Comparison of ENCODE assay signal across 7 mouse cellular contexts in the genomic region with DNA sequence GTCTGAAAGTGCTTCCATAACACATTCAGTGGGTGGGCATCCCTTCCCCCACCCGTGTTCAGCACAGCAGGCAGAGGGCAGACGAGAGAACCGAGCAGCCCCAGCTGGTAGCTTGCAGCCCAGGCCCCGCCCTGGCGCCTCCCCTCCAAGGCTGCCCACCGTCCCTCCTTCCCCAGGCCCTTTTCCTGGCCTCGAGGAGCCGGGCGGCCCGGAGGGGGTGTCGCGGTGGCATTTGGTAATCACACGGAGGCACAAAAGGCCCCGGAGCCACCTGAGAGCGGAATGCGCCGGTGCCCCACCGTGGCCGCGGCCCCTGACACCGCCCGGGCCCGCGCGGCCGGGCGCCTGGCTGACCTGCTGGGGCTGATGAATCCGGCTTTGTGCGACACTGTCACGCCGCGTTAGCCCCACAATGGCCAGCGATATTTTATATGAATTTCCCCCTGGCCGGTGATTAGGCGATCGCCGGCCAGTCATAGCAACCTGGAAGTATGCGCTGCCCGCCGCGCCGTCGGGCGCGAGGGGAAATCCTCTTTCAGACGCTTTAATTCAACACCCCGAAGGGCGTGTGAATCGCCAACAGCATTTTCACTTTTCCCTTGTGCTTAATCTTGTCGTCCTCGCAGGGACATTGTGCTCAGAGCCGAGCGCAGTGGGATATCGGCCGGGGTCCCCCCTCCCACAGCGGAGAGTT. TPM values are rescaled to one million over a fixed set of nuclear protein-coding genes. Genes with fewer than 3 reads are reported as not detected.
DNase-seq lines count a peak whose midpoint lies in the region; ATAC-seq lines count a peak whose summit lies in the region.

No protein-coding gene starts in this region.

- H3K9me3 ChIP-seq in embryonic facial prominence, embryonic 14.5 days (ENCODE audit: control insufficient read depth, low read length): 0 out of 2 replicates have a peak, but pooled peaks cover 3% of the 10 kb centered on the region
- H3K9me3 ChIP-seq in hindbrain, embryonic 15.5 days: no peaks in the 10 kb centered on the region
- peaks cover 10% of the 10 kb centered on the region; the same call in 1 of the 2 replicates for H3K9me3 ChIP-seq in limb, embryonic 13.5 days
- H3K9me3 ChIP-seq in midbrain, embryonic 14.5 days (ENCODE audit: control insufficient read depth, low read length): no peaks in the 10 kb centered on the region

- ATAC-seq in embryonic facial prominence, embryonic 14.5 days (ENCODE audit: low read depth): peak; percentile 88
- peak; percentile 93 for ATAC-seq in hindbrain, embryonic 15.5 days (ENCODE audit: low FRiP score, low read depth)
- peak; percentile 70 for ATAC-seq in limb, embryonic 13.5 days (ENCODE audit: low FRiP score, low read depth)
- ATAC-seq in midbrain, embryonic 14.5 days (ENCODE audit: low FRiP score, low TSS enrichment): peak; percentile 87

- peak overlapping the region; percentile 57 for H3K4me3 ChIP-seq in embryonic facial prominence, embryonic 14.5 days (ENCODE audit: low read depth, low read length)
- H3K4me3 ChIP-seq in hindbrain, embryonic 15.5 days: peak overlapping the region; percentile 52
- peak overlapping the region; percentile 57 for H3K4me3 ChIP-seq in limb, embryonic 13.5 days
- peak overlapping the region; percentile 49 for H3K4me3 ChIP-seq in midbrain, embryonic 14.5 days (replicated peaks; ENCODE audit: low read depth, low read length)

- H3K27me3 ChIP-seq in embryonic facial prominence, embryonic 14.5 days (replicated peaks; ENCODE audit: control insufficient read depth, insufficient read depth, low read length): peaks cover 45% of the 10 kb centered on the region
- H3K27me3 ChIP-seq in hindbrain, embryonic 15.5 days: peaks cover 27% of the 10 kb centered on the region
- H3K27me3 ChIP-seq in limb, embryonic 13.5 days: peaks cover 62% of the 10 kb centered on the region
- peaks cover 46% of the 10 kb centered on the region for H3K27me3 ChIP-seq in midbrain, embryonic 14.5 days (ENCODE audit: control insufficient read depth, insufficient read depth, low read length)

- under 1% methylated on average over 42 of the region's 56 CpGs for WGBS in embryonic facial prominence, embryonic 14.5 days
- WGBS in hindbrain, embryonic 15.5 days: under 1% methylated on average over 55 of the region's 56 CpGs
- under 1% methylated on average over 50 of the region's 56 CpGs for WGBS in limb, embryonic 13.5 days
- 0% methylated on average over 56 of the region's 56 CpGs for WGBS in midbrain, embryonic 14.5 days

- peak overlapping the region; percentile 89 for H3K4me2 ChIP-seq in embryonic facial prominence, embryonic 14.5 days (ENCODE audit: low read depth, low read length)
- H3K4me2 ChIP-seq in hindbrain, embryonic 15.5 days: peak overlapping the region; percentile 90
- peak overlapping the region; percentile 87 for H3K4me2 ChIP-seq in limb, embryonic 13.5 days (replicated peaks)
- peak overlapping the region; percentile 76 for H3K4me2 ChIP-seq in midbrain, embryonic 14.5 days (ENCODE audit: low read length)

- DNase-seq in urinary bladder, postnatal 14 days (ENCODE audit: low spot score): peak; percentile 21
- no peak for DNase-seq in urinary bladder, postnatal 10 days (ENCODE audit: low spot score)
- DNase-seq in embryonic facial prominence, embryonic 14.5 days (ENCODE audit: low spot score): peak; percentile 77
- peak; percentile 87 for DNase-seq in midbrain, embryonic 14.5 days
- DNase-seq in yolk sac, embryonic 10.5 days (ENCODE audit: low spot score): peak; percentile 21

- no peaks in the 10 kb centered on the region for H3K36me3 ChIP-seq in embryonic facial prominence, embryonic 14.5 days (ENCODE audit: control insufficient read depth, insufficient read depth, low read length)
- no peaks in the 10 kb centered on the region for H3K36me3 ChIP-seq in hindbrain, embryonic 15.5 days
- H3K36me3 ChIP-seq in limb, embryonic 13.5 days: no peaks in the 10 kb centered on the region
- H3K36me3 ChIP-seq in midbrain, embryonic 14.5 days (ENCODE audit: control insufficient read depth, insufficient read depth, low read length): no peaks in the 10 kb centered on the region

- H3K27ac ChIP-seq in embryonic facial prominence, embryonic 14.5 days (replicated peaks; ENCODE audit: low read depth, low read length): no peak overlapping the region
- H3K27ac ChIP-seq in hindbrain, embryonic 15.5 days (replicated peaks): peak overlapping the region; percentile 59; the same call in 1 of the 2 replicates
- H3K27ac ChIP-seq in limb, embryonic 13.5 days: no peak overlapping the region
- peak overlapping the region; percentile 57 for H3K27ac ChIP-seq in midbrain, embryonic 14.5 days (replicated peaks; ENCODE audit: low read depth, low read length)

- peaks cover 8% of the 10 kb centered on the region; the same call in 1 of the 2 replicates for H3K4me1 ChIP-seq in embryonic facial prominence, embryonic 14.5 days (ENCODE audit: control insufficient read depth, insufficient read depth, low read length)
- H3K4me1 ChIP-seq in hindbrain, embryonic 15.5 days (replicated peaks): peaks cover 15% of the 10 kb centered on the region
- H3K4me1 ChIP-seq in limb, embryonic 13.5 days: peaks cover 13% of the 10 kb centered on the region
- peaks cover 7% of the 10 kb centered on the region for H3K4me1 ChIP-seq in midbrain, embryonic 14.5 days (ENCODE audit: control insufficient read depth, insufficient read depth, low read length)

- peak overlapping the region; percentile 72 for H3K9ac ChIP-seq in embryonic facial prominence, embryonic 14.5 days (ENCODE audit: low read depth, low read length)
- peak overlapping the region; percentile 54 for H3K9ac ChIP-seq in hindbrain, embryonic 15.5 days
- peak overlapping the region; percentile 79 for H3K9ac ChIP-seq in limb, embryonic 13.5 days
- peak overlapping the region; percentile 73 for H3K9ac ChIP-seq in midbrain, embryonic 14.5 days (replicated peaks; ENCODE audit: low read length)

RNA-seq across cellular contexts. Expression of gene Wnt3a, which starts 26.5 kb away (rescaled TPM):
- 0.77 and 0.78 TPM in 2 replicates for polyA plus RNA-seq in embryonic facial prominence, embryonic 14.5 days (2014; fragmentation: Nextera tagmentation; extraction: Ambion mirVana)
- polyA plus RNA-seq in hindbrain, embryonic 15.5 days (2015; fragmentation: Nextera tagmentation; extraction: Ambion mirVana): 0.94 and 1.5 TPM in 2 replicates
- polyA plus RNA-seq in limb, embryonic 13.5 days (2015; fragmentation: Nextera tagmentation; extraction: Ambion mirVana): 2.6 and 3.1 TPM in 2 replicates
- 0.43 and 0.46 TPM in 2 replicates for polyA plus RNA-seq in midbrain, embryonic 14.5 days (2014; fragmentation: Nextera tagmentation; extraction: Ambion mirVana)

RNA-seq across cellular contexts. Expression of gene Arf1, which starts 35.9 kb away (rescaled TPM):
- polyA plus RNA-seq in embryonic facial prominence, embryonic 14.5 days (2014; fragmentation: Nextera tagmentation; extraction: Ambion mirVana): 665 and 687 TPM in 2 replicates
- polyA plus RNA-seq in hindbrain, embryonic 15.5 days (2015; fragmentation: Nextera tagmentation; extraction: Ambion mirVana): 620 and 653 TPM in 2 replicates
- 702 and 716 TPM in 2 replicates for polyA plus RNA-seq in limb, embryonic 13.5 days (2015; fragmentation: Nextera tagmentation; extraction: Ambion mirVana)
- polyA plus RNA-seq in midbrain, embryonic 14.5 days (2014; fragmentation: Nextera tagmentation; extraction: Ambion mirVana): 594 and 613 TPM in 2 replicates

RNA-seq across cellular contexts. Expression of gene Wnt9a, which starts 42.7 kb away (rescaled TPM):
- 4.8 and 5.8 TPM in 2 replicates for polyA plus RNA-seq in embryonic facial prominence, embryonic 14.5 days (2014; fragmentation: Nextera tagmentation; extraction: Ambion mirVana)
- 3.5 and 4.1 TPM in 2 replicates for polyA plus RNA-seq in hindbrain, embryonic 15.5 days (2015; fragmentation: Nextera tagmentation; extraction: Ambion mirVana)
- 8.1 and 8.9 TPM in 2 replicates for polyA plus RNA-seq in limb, embryonic 13.5 days (2015; fragmentation: Nextera tagmentation; extraction: Ambion mirVana)
- 1.6 and 1.7 TPM in 2 replicates for polyA plus RNA-seq in midbrain, embryonic 14.5 days (2014; fragmentation: Nextera tagmentation; extraction: Ambion mirVana)

RNA-seq across cellular contexts. Expression of gene 2310033P09Rik, which starts 55.9 kb away (rescaled TPM):
- 23.9 and 27.0 TPM in 2 replicates for polyA plus RNA-seq in embryonic facial prominence, embryonic 14.5 days (2014; fragmentation: Nextera tagmentation; extraction: Ambion mirVana)
- 27.7 and 28.6 TPM in 2 replicates for polyA plus RNA-seq in hindbrain, embryonic 15.5 days (2015; fragmentation: Nextera tagmentation; extraction: Ambion mirVana)
- 34.1 and 37.4 TPM in 2 replicates for polyA plus RNA-seq in limb, embryonic 13.5 days (2015; fragmentation: Nextera tagmentation; extraction: Ambion mirVana)
- polyA plus RNA-seq in midbrain, embryonic 14.5 days (2014; fragmentation: Nextera tagmentation; extraction: Ambion mirVana): 23.7 and 26.7 TPM in 2 replicates

Comparison
In these comparisons a context has a peak if more than half of its experiments do, and no peak if none do; other contexts are left out.
1. H3K27ac ChIP-seq: peak in hindbrain, embryonic 15.5 days (single experiment) and midbrain, embryonic 14.5 days (single experiment); none in embryonic facial prominence, embryonic 14.5 days (single experiment) and limb, embryonic 13.5 days (single experiment).
2. Peak in every context shown above with its lines, with median percentiles within 50 percentile points of each other: ATAC-seq, H3K4me2 ChIP-seq, H3K4me3 ChIP-seq and H3K9ac ChIP-seq.